Mouse (Mus musculus) C2C12 (cell line): ENCODE data around the gene Pigs. TPM values are rescaled to one million over a fixed set of nuclear protein-coding genes. Genes with fewer than 3 reads are reported as not detected.

ENCODE experiments used
- H3K27me3 ChIP-seq: one replicate; pipeline ENCODE4 v1.6.1; 2011; ENCODE audit not compliant: control insufficient read depth, insufficient read depth, insufficient read length
- H3K36me3 ChIP-seq: one replicate; pipeline ENCODE4 v1.6.1; 2011; ENCODE audit not compliant: control insufficient read depth, insufficient read depth
- H3K4me3 ChIP-seq: one replicate; pipeline ENCODE4 v1.5.1; 2011; ENCODE audit warnings: mild to moderate bottlenecking, control low read depth; ENCODE audit not compliant: poor library complexity, insufficient read depth, severe bottlenecking
- H3K79me2 ChIP-seq: one replicate; pipeline ENCODE4 v1.6.1; 2011; ENCODE audit not compliant: control insufficient read depth, insufficient read depth
- H3K79me3 ChIP-seq: one replicate; pipeline ENCODE4 v1.6.1; 2011; ENCODE audit warnings: low read depth, control low read depth
- H3ac ChIP-seq: one replicate; pipeline ENCODE3; 2011; ENCODE audit warnings: low read depth; ENCODE audit not compliant: control insufficient read depth, insufficient read length
- CEBPB ChIP-seq: IDR thresholded peaks from one replicate; pipeline ENCODE4 v1.6.1; 2011; ENCODE audit warnings: low read depth, mild to moderate bottlenecking, control low read depth, moderate library complexity
- CTCF ChIP-seq: IDR thresholded peaks from one replicate; pipeline ENCODE4 v1.5.1; 2011; ENCODE audit not compliant: control insufficient read depth, insufficient read depth, insufficient read length
- FOSL1 ChIP-seq: IDR thresholded peaks from one replicate; pipeline ENCODE4 v1.8.0; 2011; ENCODE audit warnings: mild to moderate bottlenecking, low read length; ENCODE audit not compliant: poor library complexity, insufficient read depth, severe bottlenecking
- MAX ChIP-seq: IDR thresholded peaks from one replicate; pipeline ENCODE4 v1.6.1; 2011; ENCODE audit warnings: mild to moderate bottlenecking, control low read depth
- MYOD1 ChIP-seq: IDR thresholded peaks from one replicate; pipeline ENCODE4 v1.6.1; 2011; ENCODE audit warnings: low read depth; ENCODE audit not compliant: control insufficient read depth, insufficient read length
- MYOG ChIP-seq: IDR thresholded peaks from one replicate; pipeline ENCODE4 v1.6.1; 2011; ENCODE audit not compliant: control insufficient read depth, insufficient read length; ENCODE audit errors: extremely low read depth
- USF1 ChIP-seq: IDR thresholded peaks from one replicate; pipeline ENCODE4 v1.6.1; 2011; ENCODE audit warnings: low read depth, mild to moderate bottlenecking, control low read depth, moderate library complexity
- polyA plus RNA-seq: library from polyadenylated mRNA; unstranded; fragments of >200 nt; fragmentation: generic; extraction: Trizol; gene quantifications from one replicate; pipeline ENCODE4 v1.2.1, GENCODE M21; 2012; ENCODE audit warnings: missing spikeins

Pigs gene
- polyA plus RNA-seq, 1 experiment: 37.1 TPM

DNA sequence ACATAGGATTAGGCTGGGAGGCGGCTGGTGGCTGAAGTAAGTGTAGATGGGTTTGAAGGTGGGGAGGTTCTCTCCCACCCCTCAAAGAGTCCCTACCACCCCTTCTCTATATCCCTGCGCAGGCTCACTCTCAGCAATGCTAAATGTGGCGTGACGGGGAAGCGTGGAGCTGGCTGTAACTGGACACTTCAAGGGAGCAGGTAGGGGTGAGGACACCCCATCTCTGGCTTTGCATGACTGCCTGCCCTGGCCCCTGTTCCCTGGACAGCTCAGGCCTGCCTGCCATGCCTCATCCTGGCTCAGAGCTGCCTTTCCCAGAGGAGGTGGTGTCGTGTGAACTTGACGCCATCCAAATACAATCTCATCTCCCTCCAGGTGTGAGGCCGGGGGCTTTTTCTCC lies 45.9 kb downstream of the Pigs start:
- H3K27me3 ChIP-seq: no peaks in the 10 kb centered on the region
- TF ChIP-seq MYOD1 (no peak), CEBPB (no peak), MYOG (no peak), CTCF (no peak)

DNA sequence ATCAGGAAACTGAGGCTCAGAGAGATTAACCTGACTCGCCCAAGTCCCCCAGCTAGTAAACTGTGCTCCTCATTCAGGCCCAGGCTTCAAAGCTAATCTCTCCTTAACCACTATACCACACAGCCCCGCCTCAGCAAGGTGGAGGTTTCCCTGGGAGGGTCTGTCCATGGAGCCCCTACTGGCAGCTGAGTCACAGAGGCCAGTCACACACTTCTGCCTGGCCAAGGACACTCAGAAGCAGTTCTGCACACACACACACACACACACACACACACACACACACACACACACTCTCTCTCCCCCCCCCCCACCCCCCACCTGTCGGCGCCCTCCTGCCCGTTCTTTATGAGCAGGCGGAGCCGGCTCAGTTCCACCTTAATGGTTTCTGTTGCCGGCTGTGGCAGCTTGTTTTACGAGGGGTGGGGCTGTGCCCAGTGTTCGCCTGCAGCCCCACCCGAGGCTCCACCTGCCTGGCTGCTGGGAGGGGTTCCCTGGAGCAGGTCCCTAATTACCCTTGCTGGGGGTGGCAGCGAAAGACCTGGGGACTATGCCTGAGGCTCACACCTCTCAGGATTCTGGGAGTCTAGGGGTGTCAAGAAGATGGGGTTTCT lies 49.4 kb downstream of the Pigs start:
- H3K79me2 ChIP-seq: no peaks in the 10 kb centered on the region
- H3K36me3 ChIP-seq: no peaks in the 10 kb centered on the region
- H3K27me3 ChIP-seq: no peaks in the 10 kb centered on the region
- H3ac ChIP-seq: no peak overlapping the region
- no peaks in the 10 kb centered on the region for H3K79me3 ChIP-seq
- TF ChIP-seq CTCF: no peak
- no peak for TF ChIP-seq CEBPB
- TF ChIP-seq MYOG: no peak
- no peak for TF ChIP-seq USF1
- TF ChIP-seq FOSL1: no peak
- TF ChIP-seq MYOD1: no peak
- no peak for TF ChIP-seq MAX
- H3K4me3 ChIP-seq: no peak overlapping the region

More for the DNA sequence above, 45.9 kb downstream of the Pigs start:
- no peaks in the 10 kb centered on the region for H3K36me3 ChIP-seq
- no peak overlapping the region for H3ac ChIP-seq
- no peaks in the 10 kb centered on the region for H3K79me3 ChIP-seq
- no peaks in the 10 kb centered on the region for H3K79me2 ChIP-seq
- no peak overlapping the region for H3K4me3 ChIP-seq

DNA sequence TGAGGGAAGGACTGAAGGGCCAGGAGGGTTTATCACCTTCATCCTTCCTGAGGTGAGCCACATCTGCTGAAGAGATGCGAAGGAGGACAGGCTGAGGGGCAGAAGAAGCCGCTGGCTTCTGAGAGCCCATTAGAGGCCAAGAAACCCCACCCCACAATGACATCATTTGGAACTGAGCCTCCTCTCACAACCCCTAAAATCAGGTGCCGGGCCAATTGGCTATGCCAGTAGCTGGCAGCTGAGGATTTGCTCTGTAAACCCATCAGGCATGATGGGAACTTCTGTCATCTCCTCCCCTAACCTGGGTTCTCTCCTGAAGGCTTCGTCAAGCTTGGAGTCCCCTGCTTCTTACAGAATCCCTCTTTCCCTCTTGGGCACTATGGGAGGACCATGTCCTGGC lies 52.1 kb downstream of the Pigs start:
- H3K27me3 ChIP-seq: no peaks in the 10 kb centered on the region
- H3K79me3 ChIP-seq: no peaks in the 10 kb centered on the region
- no peak overlapping the region for H3ac ChIP-seq
- H3K36me3 ChIP-seq: no peaks in the 10 kb centered on the region
- H3K4me3 ChIP-seq: no peak overlapping the region
- TF ChIP-seq MYOG: no peak
- TF ChIP-seq FOSL1: no peak
- no peak for TF ChIP-seq USF1
- TF ChIP-seq CTCF: no peak
- TF ChIP-seq MYOD1: no peak
- TF ChIP-seq CEBPB: no peak
- no peak for TF ChIP-seq MAX
- no peaks in the 10 kb centered on the region for H3K79me2 ChIP-seq

DNA sequence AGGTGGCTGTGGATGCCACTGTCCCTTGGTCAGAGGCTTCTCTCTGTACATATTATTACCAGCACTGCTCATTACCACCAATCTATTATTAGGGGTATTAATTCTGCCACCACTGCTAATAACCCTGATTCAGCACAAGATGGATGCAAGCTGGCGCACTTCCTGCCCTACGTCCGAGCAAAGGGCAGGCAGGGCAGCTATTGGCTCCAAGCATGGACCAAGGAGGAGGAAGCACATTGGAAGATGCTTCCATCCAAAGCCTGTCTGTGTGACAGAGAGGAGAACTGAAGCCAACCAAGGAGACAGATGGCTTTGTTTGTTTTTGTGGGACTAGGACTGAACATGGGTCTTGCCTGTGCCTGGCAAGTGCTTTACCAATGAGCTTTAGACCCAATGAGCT lies 52.8 kb downstream of the Pigs start:
- Histone ChIP-seq H3K79me2 (no peaks in the 10 kb centered on the region), H3ac (no peak overlapping the region), H3K27me3 (no peaks in the 10 kb centered on the region), H3K4me3 (no peak overlapping the region), H3K79me3 (no peaks in the 10 kb centered on the region), H3K36me3 (no peaks in the 10 kb centered on the region)
- TF ChIP-seq USF1 (no peak), CTCF (no peak), FOSL1 (no peak), MYOG (no peak), MYOD1 (no peak), CEBPB (no peak), MAX (no peak)

DNA sequence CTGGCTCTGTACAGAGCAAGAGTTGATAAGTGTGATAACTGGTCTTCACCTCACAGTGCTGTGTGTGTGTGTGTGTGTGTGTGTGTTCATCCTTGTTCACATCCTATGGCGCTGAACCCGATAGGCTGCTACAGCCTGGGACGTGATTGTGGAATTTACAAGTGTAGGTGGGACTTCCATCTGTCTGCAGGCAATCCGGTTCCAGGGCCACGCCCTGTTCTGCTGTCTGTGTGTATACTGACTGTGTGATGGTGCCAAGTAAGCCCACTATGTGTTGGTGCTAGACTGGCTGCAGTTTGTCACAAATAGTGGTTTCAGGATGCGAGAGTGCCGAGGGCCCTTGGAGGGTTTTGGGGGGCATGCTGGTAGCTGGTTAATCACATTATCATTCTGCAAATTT lies 54.1 kb downstream of the Pigs start:
- Histone ChIP-seq H3K79me3 (no peaks in the 10 kb centered on the region), H3K36me3 (no peaks in the 10 kb centered on the region), H3K4me3 (no peak overlapping the region), H3K27me3 (no peaks in the 10 kb centered on the region), H3ac (no peak overlapping the region), H3K79me2 (no peaks in the 10 kb centered on the region)
- no peak for TF ChIP-seq MYOD1
- TF ChIP-seq MAX: no peak
- no peak for TF ChIP-seq CEBPB
- no peak for TF ChIP-seq FOSL1
- TF ChIP-seq MYOG: no peak
- TF ChIP-seq USF1: no peak
- TF ChIP-seq CTCF: no peak

DNA sequence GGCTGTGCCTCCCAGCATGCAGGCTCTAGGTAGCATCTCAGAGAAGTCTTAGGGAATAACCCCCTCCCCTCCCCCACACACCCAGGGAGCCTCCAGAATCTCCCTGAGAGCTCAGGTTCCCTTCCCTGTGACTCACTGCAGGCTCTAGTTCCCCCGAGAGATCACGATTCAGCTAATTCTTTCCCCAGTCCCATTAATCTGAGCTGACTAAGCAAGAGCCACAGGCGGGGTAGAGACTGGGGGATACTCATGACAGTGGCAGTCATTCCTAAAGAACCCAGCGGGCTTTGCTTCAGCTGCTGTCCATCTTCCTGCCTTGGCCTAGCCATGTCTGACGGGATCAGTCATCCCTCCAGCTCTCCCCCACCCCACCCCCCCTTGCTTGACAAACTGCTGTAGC lies 54.5 kb downstream of the Pigs start:
- no peaks in the 10 kb centered on the region for H3K27me3 ChIP-seq
- H3K79me2 ChIP-seq: no peaks in the 10 kb centered on the region
- TF ChIP-seq MYOD1 (peak; percentile 76), FOSL1 (peak; percentile 88), MAX (no peak)
- no peaks in the 10 kb centered on the region for H3K79me3 ChIP-seq
- H3K4me3 ChIP-seq: no peak overlapping the region
- H3K36me3 ChIP-seq: no peaks in the 10 kb centered on the region
- H3ac ChIP-seq: no peak overlapping the region
